Mouse (Mus musculus): ENCODE data around the gene Mettl3.
A peak's percentile ranks its signal among the peaks of the same experiment; 100 is the strongest.
"Not testable (repeated sequence)": the region's sequence is repeated elsewhere in the genome, so short reads cannot be mapped to it uniquely, and the experiment has no call there.

Mettl3 gene

GRCm38 (mm10) chr14:52304644-52305271 lies at the start of gene Mettl3:
TSS of gene Mettl3 (minus strand) at chr14:52305128.
- peak; percentile 97 for DNase-seq (ENCODE audit: low read depth, low spot score)

- DNase-seq (ENCODE audit: low read depth, low spot score) = no peak
Measured at GRCm38 (mm10) chr14:52339512-52339852, 34.6 kb upstream of the Mettl3 start.

- peak; percentile 61 for DNase-seq (ENCODE audit: low read depth, low spot score)
Measured at GRCm38 (mm10) chr14:52338751-52339511, 34.0 kb upstream of the Mettl3 start.

GRCm38 (mm10) chr14:52332171-52332570 lies 27.2 kb upstream of the Mettl3 start:
- DNase-seq (ENCODE audit: low read depth, low spot score) = no peak

GRCm38 (mm10) chr14:52331069-52331750 lies 26.3 kb upstream of the Mettl3 start:
- no peak for DNase-seq (ENCODE audit: low read depth, low spot score)

GRCm38 (mm10) chr14:52327910-52328812 lies 23.2 kb upstream of the Mettl3 start, which contains the start of gene Sall2:
TSS of gene Sall2 (minus strand) at chr14:52328762.
- DNase-seq (ENCODE audit: low read depth, low spot score) = no peak

- DNase-seq (ENCODE audit: low read depth, low spot score) = no peak
Measured at GRCm38 (mm10) chr14:52327375-52327901, 22.5 kb upstream of the Mettl3 start.

- no peak for DNase-seq (ENCODE audit: low read depth, low spot score)
Measured at GRCm38 (mm10) chr14:52325890-52326289, 21.0 kb upstream of the Mettl3 start.

GRCm38 (mm10) chr14:52319361-52319760 lies 14.4 kb upstream of the Mettl3 start:
- no peak for DNase-seq (ENCODE audit: low read depth, low spot score)

GRCm38 (mm10) chr14:52316441-52317225 lies 11.7 kb upstream of the Mettl3 start:
- DNase-seq (ENCODE audit: low read depth, low spot score) = no peak

GRCm38 (mm10) chr14:52315792-52316440 lies 11.0 kb upstream of the Mettl3 start:
- DNase-seq (ENCODE audit: low read depth, low spot score) = peak; percentile 54

GRCm38 (mm10) chr14:52315283-52315780 lies 10.4 kb upstream of the Mettl3 start:
- DNase-seq (ENCODE audit: low read depth, low spot score) = no peak

GRCm38 (mm10) chr14:52314808-52315150 lies 9.9 kb upstream of the Mettl3 start:
- no peak for DNase-seq (ENCODE audit: low read depth, low spot score)

- DNase-seq (ENCODE audit: low read depth, low spot score) = no peak
Measured at GRCm38 (mm10) chr14:52313931-52314807, 9.2 kb upstream of the Mettl3 start.

GRCm38 (mm10) chr14:52310906-52311305 lies 6.0 kb upstream of the Mettl3 start:
- peak; percentile 86 for DNase-seq (ENCODE audit: low read depth, low spot score)

GRCm38 (mm10) chr14:52310343-52310742 lies 5.4 kb upstream of the Mettl3 start:
- DNase-seq (ENCODE audit: low read depth, low spot score) = not testable (repeated sequence)

- DNase-seq (ENCODE audit: low read depth, low spot score) = no peak
Measured at GRCm38 (mm10) chr14:52306100-52306499, 1.2 kb upstream of the Mettl3 start.

GRCm38 (mm10) chr14:52303517-52303916 lies 1.4 kb downstream of the Mettl3 start:
- DNase-seq (ENCODE audit: low read depth, low spot score) = not testable (repeated sequence)

All from telencephalon, adult 2 months (tissue).